8 mouse cellular contexts compared by ENCODE assay signal in genomic region chr1:106171241-106172220, GRCm38 (mm10). TPM values are rescaled to one million over a fixed set of nuclear protein-coding genes. Genes with fewer than 3 reads are reported as not detected.
DNase-seq lines count a peak whose midpoint lies in the region; ATAC-seq and TF ChIP-seq lines count a peak whose summit lies in the region.

TSS of gene Phlpp1 (plus strand) at chr1:106171752.

- H3K4me1 ChIP-seq in cortical plate, adult 2 months (ENCODE audit: control insufficient read depth, insufficient read depth, low read length), result peaks cover 1% of the 10 kb centered on the region; the same call in 1 of the 2 replicates
- peaks cover 53% of the 10 kb centered on the region for H3K4me1 ChIP-seq in megakaryocyte, embryonic 14.5 days

- H3K9me3 ChIP-seq in megakaryocyte, embryonic 14.5 days, result no peaks in the 10 kb centered on the region

- peak within 1 kb of the TSS; percentile 99 for H3K27ac ChIP-seq in cortical plate, adult 2 months (ENCODE audit: insufficient read depth, low read length)

- peak; percentile 71 for TF ChIP-seq CTCF in cortical plate, adult 2 months (IDR thresholded peaks at IDR 0.05; ENCODE audit: extremely low read depth, insufficient read depth, low read length)

- peak within 1 kb of the TSS; percentile 89 for H3K4me3 ChIP-seq in cortical plate, adult 2 months (ENCODE audit: insufficient read depth, low read length)
- H3K4me3 ChIP-seq in megakaryocyte, embryonic 14.5 days (replicated peaks), result peak within 1 kb of the TSS; percentile 98

- peak; percentile 96 for ATAC-seq in activated CD4-positive, CD25-positive, alpha-beta regulatory T cell, adult 4 months

- H3K27me3 ChIP-seq in megakaryocyte, embryonic 14.5 days (replicated peaks), result peaks cover 10% of the 10 kb centered on the region

- no peaks in the 10 kb centered on the region for H3K36me3 ChIP-seq in megakaryocyte, embryonic 14.5 days (replicated peaks; ENCODE audit: low read length)

- peak; percentile 51; the same call in 1 of the 2 replicates for TF ChIP-seq POLR2A in cortical plate, adult 2 months (IDR thresholded peaks at IDR 0.05; ENCODE audit: extremely low read depth, insufficient read depth, low read length)

- DNase-seq in gastrocnemius, adult 8-10 months (ENCODE audit: low spot score in 2 of 2), result peak; percentile 100
- DNase-seq in hindlimb bud, embryonic 11.5 days (ENCODE audit: extremely low spot score, low read depth, low spot score), result peak; percentile 88
- peak; percentile 99 to 100 for DNase-seq in left cerebral cortex, adult 8-10 months (ENCODE audit: low spot score in 2 of 2)
- DNase-seq in right cerebral cortex, postnatal 10 days (ENCODE audit: low spot score in 2 of 2), result peak; percentile 100
- DNase-seq in urinary bladder, postnatal 25 days (ENCODE audit: low spot score), result peak; percentile 98

RNA-seq across cellular contexts. Expression of gene Phlpp1, which starts in this region (rescaled TPM):
- polyA plus RNA-seq in activated CD4-positive, CD25-positive, alpha-beta regulatory T cell, adult 4 months (2017; shearing (Covaris generic)), result 1 to 10 TPM; 7.3 to 8.8 TPM
- 47.1 and 49.8 TPM in 2 replicates for polyA plus RNA-seq in cortical plate, adult 2 months (2012; rRNA removed)
- total RNA-seq in gastrocnemius, adult 8-10 months (2022), result 1 to 10 TPM; 7.0 to 8.1 (median 7.5) TPM
- 10 to 100 TPM; 69.4 to 81.7 (median 75.3) TPM for total RNA-seq in left cerebral cortex, adult 8-10 months (2022)
- polyA plus RNA-seq in megakaryocyte, embryonic 14.5 days (2012; ENCODE audit: insufficient read depth, low replicate concordance), result 0.67 and 2.4 TPM in 2 replicates

Comparison
In these comparisons a context has a peak if more than half of its experiments do, and no peak if none do; other contexts are left out.
1. Peak in every context shown above with its lines: DNase-seq, ATAC-seq, H3K4me3 ChIP-seq and H3K27ac ChIP-seq.
2. RNA of gene Phlpp1 (total RNA-seq): 69.4 to 81.7 TPM in left cerebral cortex, adult 8-10 months; 7.0 to 8.1 TPM in gastrocnemius, adult 8-10 months; every median in the first group is over 4 times any median in the second.